Mouse (Mus musculus) kidney, adult 9 months (tissue): ENCODE data around the gene Gpatch2.

ENCODE experiments used
- DNase-seq: peaks from one replicate; pipeline ENCODE4 v3.0.0; 2022

The Gpatch2 gene

DNA sequence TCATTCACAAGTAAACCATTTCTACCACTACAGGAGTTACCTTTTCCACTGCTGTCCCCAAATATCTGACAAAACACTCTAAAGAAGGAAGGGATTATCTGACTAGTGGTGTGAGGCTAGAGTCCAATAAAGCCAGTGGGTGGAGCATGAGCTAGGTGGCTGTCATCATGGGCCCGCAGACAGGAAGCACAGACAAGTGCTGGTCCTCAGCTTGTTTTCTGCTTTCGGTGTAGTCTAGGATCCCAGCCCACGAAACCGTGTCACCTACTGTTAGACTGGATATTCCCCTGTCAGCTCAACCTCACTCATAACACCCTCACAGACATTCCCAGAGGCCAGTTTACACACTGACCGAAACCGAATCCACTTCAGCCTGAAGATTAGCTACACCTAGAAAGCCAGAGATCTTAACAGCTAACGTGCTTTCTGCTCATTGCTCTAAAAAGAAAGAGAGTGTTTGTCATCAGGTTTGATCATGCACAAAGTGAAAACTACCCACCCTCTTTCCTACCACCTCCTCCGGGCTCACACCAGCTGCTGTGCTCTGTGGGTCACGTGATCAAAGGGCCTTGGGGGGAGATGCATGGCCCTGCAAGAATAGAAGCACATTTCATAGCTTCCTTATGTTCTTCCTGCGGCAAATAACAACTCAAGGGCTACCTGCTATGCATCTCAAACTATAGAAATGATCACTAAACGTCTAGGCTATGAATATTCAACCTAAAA lies 161.8 kb downstream of the Gpatch2 start:
- no peak for DNase-seq

DNA sequence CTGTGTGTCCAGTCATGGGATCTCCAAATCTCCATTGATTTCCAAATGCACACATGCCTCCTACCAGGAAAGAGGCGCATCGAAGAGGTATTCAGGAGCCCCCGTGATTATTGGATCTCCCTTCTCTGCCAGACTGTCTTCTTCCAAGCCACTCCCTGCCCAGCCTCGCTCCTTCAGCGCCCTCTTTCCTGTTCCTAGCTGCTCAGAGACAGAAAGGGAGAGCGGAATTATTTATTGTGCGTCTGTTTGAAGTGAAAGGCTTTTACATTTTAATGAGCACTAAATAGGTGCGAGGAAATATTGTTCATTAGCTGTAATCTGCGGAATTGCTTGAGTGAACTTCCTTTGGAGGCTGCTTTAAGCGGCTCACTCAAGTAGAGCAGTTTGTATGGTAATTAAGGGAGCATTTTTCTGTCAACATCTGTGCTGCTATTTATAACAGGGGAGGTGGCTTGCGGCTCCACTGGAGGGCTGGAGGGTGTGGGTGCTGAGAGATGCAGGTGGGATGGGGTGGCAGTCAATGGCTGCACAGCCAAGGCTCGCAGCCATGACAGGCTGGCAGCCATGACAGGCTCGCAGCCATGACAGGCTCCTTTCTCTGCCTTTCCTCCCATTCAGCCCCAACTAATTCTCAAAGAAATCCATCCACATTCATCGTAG lies 162.7 kb downstream of the Gpatch2 start:
- peak; percentile 6 for DNase-seq

DNA sequence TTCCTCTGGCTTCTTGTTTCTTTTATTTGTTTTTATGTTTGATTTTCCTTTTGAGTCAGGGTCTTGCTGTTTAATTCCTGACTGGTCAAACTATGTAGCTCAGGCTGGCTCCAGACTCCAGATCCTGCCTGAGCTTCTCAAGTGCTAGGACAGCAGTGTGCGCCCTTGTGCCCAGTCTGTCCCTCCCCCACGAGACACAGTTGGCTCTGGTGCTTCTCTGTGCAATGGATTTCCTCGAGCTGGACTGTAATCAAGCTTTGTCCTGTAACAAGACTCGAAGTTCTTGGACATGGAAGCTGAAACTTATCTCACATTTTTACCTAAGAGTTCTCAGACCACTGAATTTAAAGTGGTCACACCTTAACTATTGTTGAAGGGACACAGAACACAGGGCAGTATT lies 174.2 kb downstream of the Gpatch2 start:
- DNase-seq: no peak

- DNase-seq: no peak
These were observed 185.5 kb downstream of the Gpatch2 start for GRCm38 (mm10) chr1:187400834-187401233.
